In the genomic region with DNA sequence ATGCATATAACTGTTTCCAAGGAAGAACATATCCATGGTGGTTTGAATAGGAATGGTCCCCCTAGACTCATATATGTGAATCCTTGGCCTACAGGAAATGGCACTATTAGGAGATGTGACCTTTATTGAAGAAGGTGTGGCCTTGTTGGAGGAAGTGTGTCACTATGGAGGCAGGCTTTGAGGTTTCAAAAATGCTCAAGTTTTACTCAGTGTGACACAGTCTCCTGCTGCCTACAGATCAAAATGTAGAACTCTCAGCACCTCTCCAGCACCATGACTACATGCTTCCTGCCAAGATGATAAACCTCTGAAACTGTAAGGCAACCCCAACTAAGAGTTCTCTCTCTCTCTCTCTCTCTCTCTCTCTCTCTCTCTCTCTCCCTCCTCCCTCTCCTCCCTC, we compare ENCODE assay signal across 15 mouse cellular contexts.
"Had no signal": no experiment of that assay in that cellular context is flagged by ENCODE, and none has a peak within 500 bp of the region (broad histone marks: within the 10 kb centered on the region; RNA-seq: fewer than 3 reads in every experiment).

No protein-coding gene starts in this region.

- H3K4me1 ChIP-seq: kidney, embryonic 15.5 days; limb, embryonic 10.5 days; liver, embryonic 15.5 days; midbrain, embryonic 12.5 days; stomach, embryonic 15.5 days had no signal

- ATAC-seq: lung, postnatal 0 days; midbrain, embryonic 16.5 days had no signal

- H3K27ac ChIP-seq: kidney, embryonic 15.5 days; limb, embryonic 10.5 days; liver, embryonic 15.5 days; macrophage; midbrain, embryonic 12.5 days; stomach, embryonic 15.5 days had no signal

- H3K9me3 ChIP-seq: kidney, embryonic 15.5 days; limb, embryonic 10.5 days; liver, embryonic 15.5 days; midbrain, embryonic 12.5 days; stomach, embryonic 15.5 days had no signal

- H3K36me3 ChIP-seq: kidney, embryonic 15.5 days; limb, embryonic 10.5 days; liver, embryonic 15.5 days; midbrain, embryonic 12.5 days; stomach, embryonic 15.5 days had no signal

- H3K9ac ChIP-seq: kidney, embryonic 15.5 days; liver, embryonic 15.5 days; midbrain, embryonic 12.5 days; stomach, embryonic 15.5 days had no signal

- H3K4me2 ChIP-seq: kidney, embryonic 15.5 days; liver, embryonic 11.5 days; liver, embryonic 15.5 days; midbrain, embryonic 12.5 days; stomach, embryonic 15.5 days had no signal

- H3K27me3 ChIP-seq: kidney, embryonic 15.5 days; liver, embryonic 15.5 days; midbrain, embryonic 12.5 days; stomach, embryonic 15.5 days had no signal

- DNase-seq: kidney, postnatal 14 days; lung, adult 2 months; right cerebral cortex, adult 18-20 months; right cerebral cortex, postnatal 25 days; thymus, adult 2 months; thymus, postnatal 36 days had no signal

- H3K4me3 ChIP-seq: kidney, embryonic 15.5 days; limb, embryonic 10.5 days; liver, embryonic 15.5 days; midbrain, embryonic 12.5 days; stomach, embryonic 15.5 days had no signal
